Mouse (Mus musculus): ENCODE results near the gene Cyp3a57. TPM values are rescaled to one million over a fixed set of nuclear protein-coding genes. Genes with fewer than 3 reads are reported as not detected.
"Not testable (repeated sequence)": the region's sequence is repeated elsewhere in the genome, so short reads cannot be mapped to it uniquely, and the experiment has no call there.

Gene Cyp3a57
- polyA plus RNA-seq, 1 experiment from 2014 or later, result not detected

GRCm38 (mm10) chr5:145349697-145350096 is 4.6 kb downstream of the Cyp3a57 start:
- H3K4me1 ChIP-seq (replicated peaks; ENCODE audit: control insufficient read depth, insufficient read depth, low read length), result no peaks in the 10 kb centered on the region
- no peaks in the 10 kb centered on the region for H3K36me3 ChIP-seq (ENCODE audit: control insufficient read depth, insufficient read depth, low read length)
- DNase-seq (ENCODE audit: low spot score), result no peak

GRCm38 (mm10) chr5:145353081-145353480 is 8.0 kb downstream of the Cyp3a57 start:
- H3K4me2 ChIP-seq, result no peak overlapping the region
- H3K9me3 ChIP-seq (ENCODE audit: control insufficient read depth, low read length), result no peaks in the 10 kb centered on the region; the same call in none of the 2 replicates
- no peaks in the 10 kb centered on the region for H3K4me1 ChIP-seq (replicated peaks; ENCODE audit: control insufficient read depth, insufficient read depth, low read length)
- H3K4me3 ChIP-seq (ENCODE audit: low read depth, low read length), result no peak overlapping the region
- no peaks in the 10 kb centered on the region for H3K27me3 ChIP-seq (replicated peaks; ENCODE audit: control insufficient read depth, insufficient read depth, low read length)
- H3K27ac ChIP-seq (ENCODE audit: low read depth, low read length), result no peak overlapping the region
- no peaks in the 10 kb centered on the region for H3K36me3 ChIP-seq (ENCODE audit: control insufficient read depth, insufficient read depth, low read length)
- WGBS, result 75% methylated on average over 1 of the region's 1 CpGs
- DNase-seq (ENCODE audit: low spot score) (no peak), ATAC-seq (replicated peaks; ENCODE audit: low FRiP score) (no peak)
- no peak overlapping the region for H3K9ac ChIP-seq (ENCODE audit: low read depth, low read length)

More at GRCm38 (mm10) chr5:145349697-145350096, 4.6 kb downstream of the Cyp3a57 start:
- H3K9ac ChIP-seq (ENCODE audit: low read depth, low read length), result no peak overlapping the region
- no peaks in the 10 kb centered on the region for H3K27me3 ChIP-seq (replicated peaks; ENCODE audit: control insufficient read depth, insufficient read depth, low read length)
- H3K27ac ChIP-seq (ENCODE audit: low read depth, low read length), result no peak overlapping the region
- ATAC-seq (replicated peaks; ENCODE audit: low FRiP score), result no peak
- no peak overlapping the region for H3K4me3 ChIP-seq (ENCODE audit: low read depth, low read length)
- no peak overlapping the region for H3K4me2 ChIP-seq
- no peaks in the 10 kb centered on the region; the same call in none of the 2 replicates for H3K9me3 ChIP-seq (ENCODE audit: control insufficient read depth, low read length)

- not testable (repeated sequence) for H3K36me3 ChIP-seq (ENCODE audit: control insufficient read depth, insufficient read depth, low read length); H3K4me1 ChIP-seq (replicated peaks; ENCODE audit: control insufficient read depth, insufficient read depth, low read length); ATAC-seq (replicated peaks; ENCODE audit: low FRiP score); H3K4me3 ChIP-seq (ENCODE audit: low read depth, low read length); H3K27me3 ChIP-seq (replicated peaks; ENCODE audit: control insufficient read depth, insufficient read depth, low read length); DNase-seq (ENCODE audit: low spot score); H3K4me2 ChIP-seq; H3K9me3 ChIP-seq (ENCODE audit: control insufficient read depth, low read length); H3K27ac ChIP-seq (ENCODE audit: low read depth, low read length); H3K9ac ChIP-seq (ENCODE audit: low read depth, low read length)
- WGBS, result 81% methylated on average over 9 of the region's 9 CpGs
These were observed 70.3 kb downstream of the Cyp3a57 start for GRCm38 (mm10) chr5:145415416-145415815.

GRCm38 (mm10) chr5:145422287-145422686 is 77.2 kb downstream of the Cyp3a57 start:
- Histone ChIP-seq H3K4me2 (no peak overlapping the region), H3K4me3 (ENCODE audit: low read depth, low read length) (no peak overlapping the region), H3K4me1 (replicated peaks; ENCODE audit: control insufficient read depth, insufficient read depth, low read length) (no peaks in the 10 kb centered on the region), H3K27me3 (replicated peaks; ENCODE audit: control insufficient read depth, insufficient read depth, low read length) (no peaks in the 10 kb centered on the region), H3K27ac (ENCODE audit: low read depth, low read length) (no peak overlapping the region), H3K9me3 (ENCODE audit: control insufficient read depth, low read length) (peaks cover 4% of the 10 kb centered on the region; the same call in 1 of the 2 replicates), H3K9ac (ENCODE audit: low read depth, low read length) (no peak overlapping the region), H3K36me3 (ENCODE audit: control insufficient read depth, insufficient read depth, low read length) (no peaks in the 10 kb centered on the region)
- 67% methylated on average over 1 of the region's 1 CpGs for WGBS
- ATAC-seq (replicated peaks; ENCODE audit: low FRiP score) (no peak), DNase-seq (ENCODE audit: low spot score) (no peak)

GRCm38 (mm10) chr5:145431004-145431403 is 85.9 kb downstream of the Cyp3a57 start:
- DNase-seq (ENCODE audit: low spot score), result no peak
- Histone ChIP-seq H3K4me3 (ENCODE audit: low read depth, low read length) (no peak overlapping the region), H3K4me1 (replicated peaks; ENCODE audit: control insufficient read depth, insufficient read depth, low read length) (no peaks in the 10 kb centered on the region), H3K27ac (ENCODE audit: low read depth, low read length) (no peak overlapping the region), H3K27me3 (replicated peaks; ENCODE audit: control insufficient read depth, insufficient read depth, low read length) (no peaks in the 10 kb centered on the region), H3K9me3 (ENCODE audit: control insufficient read depth, low read length) (peaks cover 3% of the 10 kb centered on the region; the same call in 1 of the 2 replicates), H3K9ac (ENCODE audit: low read depth, low read length) (no peak overlapping the region), H3K36me3 (ENCODE audit: control insufficient read depth, insufficient read depth, low read length) (no peaks in the 10 kb centered on the region), H3K4me2 (no peak overlapping the region)
- no peak for ATAC-seq (replicated peaks; ENCODE audit: low FRiP score)

GRCm38 (mm10) chr5:145433688-145434087 is 88.6 kb downstream of the Cyp3a57 start:
- no peak overlapping the region for H3K9ac ChIP-seq (ENCODE audit: low read depth, low read length)
- ATAC-seq (replicated peaks; ENCODE audit: low FRiP score) (no peak), DNase-seq (ENCODE audit: low spot score) (no peak)
- no peaks in the 10 kb centered on the region for H3K36me3 ChIP-seq (ENCODE audit: control insufficient read depth, insufficient read depth, low read length)
- peaks cover 3% of the 10 kb centered on the region; the same call in 1 of the 2 replicates for H3K9me3 ChIP-seq (ENCODE audit: control insufficient read depth, low read length)
- no peak overlapping the region for H3K4me2 ChIP-seq
- no peak overlapping the region for H3K4me3 ChIP-seq (ENCODE audit: low read depth, low read length)
- H3K27me3 ChIP-seq (replicated peaks; ENCODE audit: control insufficient read depth, insufficient read depth, low read length), result no peaks in the 10 kb centered on the region
- 73% methylated on average over 1 of the region's 1 CpGs for WGBS
- H3K27ac ChIP-seq (ENCODE audit: low read depth, low read length), result no peak overlapping the region
- H3K4me1 ChIP-seq (replicated peaks; ENCODE audit: control insufficient read depth, insufficient read depth, low read length), result no peaks in the 10 kb centered on the region

Other genes with a start within 250 kb of the Cyp3a57 start
- gene Arpc1b, start 231.1 kb upstream of the Cyp3a57 start, polyA plus RNA-seq (2014; fragmentation: Nextera tagmentation; extraction: Ambion mirVana), result 190 and 209 TPM in 2 replicates
- gene Pdap1, start 205.0 kb upstream of the Cyp3a57 start, polyA plus RNA-seq (2014; fragmentation: Nextera tagmentation; extraction: Ambion mirVana), result 104 and 122 TPM in 2 replicates
- gene Bud31, start 204.9 kb upstream of the Cyp3a57 start, polyA plus RNA-seq (2014; fragmentation: Nextera tagmentation; extraction: Ambion mirVana), result 233 and 243 TPM in 2 replicates
- 15.7 and 17.6 TPM in 2 replicates for gene Ptcd1, start 178.2 kb upstream of the Cyp3a57 start, polyA plus RNA-seq (2014; fragmentation: Nextera tagmentation; extraction: Ambion mirVana)
- 38.6 and 44.1 TPM in 2 replicates for gene Cpsf4, start 178.1 kb upstream of the Cyp3a57 start, polyA plus RNA-seq (2014; fragmentation: Nextera tagmentation; extraction: Ambion mirVana)
- gene Atp5j2, start 153.2 kb upstream of the Cyp3a57 start, polyA plus RNA-seq (2014; fragmentation: Nextera tagmentation; extraction: Ambion mirVana), result 528 and 573 TPM in 2 replicates
- 5.9 and 7.3 TPM in 2 replicates for gene Zkscan14, start 143.4 kb upstream of the Cyp3a57 start, polyA plus RNA-seq (2014; fragmentation: Nextera tagmentation; extraction: Ambion mirVana)
- gene Zkscan5, start 140.7 kb upstream of the Cyp3a57 start, polyA plus RNA-seq (2014; fragmentation: Nextera tagmentation; extraction: Ambion mirVana), result 10.3 TPM in 2 replicates
- gene Zfp655, start 113.6 kb upstream of the Cyp3a57 start, polyA plus RNA-seq (2014; fragmentation: Nextera tagmentation; extraction: Ambion mirVana), result 33.2 and 36.4 TPM in 2 replicates
- gene Zscan25, start 64.8 kb upstream of the Cyp3a57 start, polyA plus RNA-seq (2014; fragmentation: Nextera tagmentation; extraction: Ambion mirVana), result 0.48 TPM in 2 replicates
- gene Cyp3a16, start 124.4 kb downstream of the Cyp3a57 start, polyA plus RNA-seq (2014; fragmentation: Nextera tagmentation; extraction: Ambion mirVana), result not detected in 2 replicates
- gene Cyp3a41b, start 239.5 kb downstream of the Cyp3a57 start, polyA plus RNA-seq (2014; fragmentation: Nextera tagmentation; extraction: Ambion mirVana), result not detected in 2 replicates